Mouse (Mus musculus) olfactory bulb, adult 2 months (tissue): ENCODE data around the gene Ttc30b. TPM values are rescaled to one million over a fixed set of nuclear protein-coding genes. Genes with fewer than 3 reads are reported as not detected.
"Not testable (repeated sequence)": the region's sequence is repeated elsewhere in the genome, so short reads cannot be mapped to it uniquely, and the experiment has no call there.

ENCODE experiments used
- H3K27ac ChIP-seq: fragments of 200-500 bp; 2 replicates; pipeline ENCODE4 v1.5.1; 2012; ENCODE audit warnings: low read depth, low read length; ENCODE audit not compliant: insufficient read depth
- H3K4me1 ChIP-seq: fragments of 200-500 bp; 2 replicates; pipeline ENCODE4 v1.6.1; 2012; ENCODE audit warnings: low read length; ENCODE audit not compliant: control insufficient read depth, insufficient read depth
- H3K4me3 ChIP-seq: fragments of 200-500 bp; 2 replicates; pipeline ENCODE4 v1.5.1; 2012; ENCODE audit warnings: mild to moderate bottlenecking, low read depth, low read length, moderate library complexity; ENCODE audit not compliant: insufficient read depth
- CTCF ChIP-seq: fragments of 200-500 bp; IDR thresholded peaks from 2 replicates; pipeline ENCODE4 v1.5.1; 2012; ENCODE audit warnings: low read depth, mild to moderate bottlenecking, low read length, moderate library complexity; ENCODE audit not compliant: insufficient read depth
- POLR2A ChIP-seq: fragments of 200-500 bp; IDR thresholded peaks from 2 replicates; pipeline ENCODE4 v1.6.1; 2012; ENCODE audit warnings: mild to moderate bottlenecking, low read depth, low read length, moderate library complexity; ENCODE audit not compliant: insufficient read depth
- WGBS: fragments of 180-500 bp; shearing (Covaris S2); methylation state at CpG from one replicate; pipeline ENCODE4 v1.1.7; 2018; 5-methylcytosine and 5-hydroxymethylcytosine counted together
- polyA plus RNA-seq: library from polyadenylated mRNA; stranded (reverse); fragments of >200 nt; gene quantifications from 2 replicates; pipeline ENCODE4 v1.2.4, GENCODE M21; 2012; ENCODE audit warnings: low replicate concordance; ENCODE audit not compliant: missing spikeins, insufficient read depth, insufficient read length

Gene Ttc30b
- not detected in 2 replicates for polyA plus RNA-seq

DNA sequence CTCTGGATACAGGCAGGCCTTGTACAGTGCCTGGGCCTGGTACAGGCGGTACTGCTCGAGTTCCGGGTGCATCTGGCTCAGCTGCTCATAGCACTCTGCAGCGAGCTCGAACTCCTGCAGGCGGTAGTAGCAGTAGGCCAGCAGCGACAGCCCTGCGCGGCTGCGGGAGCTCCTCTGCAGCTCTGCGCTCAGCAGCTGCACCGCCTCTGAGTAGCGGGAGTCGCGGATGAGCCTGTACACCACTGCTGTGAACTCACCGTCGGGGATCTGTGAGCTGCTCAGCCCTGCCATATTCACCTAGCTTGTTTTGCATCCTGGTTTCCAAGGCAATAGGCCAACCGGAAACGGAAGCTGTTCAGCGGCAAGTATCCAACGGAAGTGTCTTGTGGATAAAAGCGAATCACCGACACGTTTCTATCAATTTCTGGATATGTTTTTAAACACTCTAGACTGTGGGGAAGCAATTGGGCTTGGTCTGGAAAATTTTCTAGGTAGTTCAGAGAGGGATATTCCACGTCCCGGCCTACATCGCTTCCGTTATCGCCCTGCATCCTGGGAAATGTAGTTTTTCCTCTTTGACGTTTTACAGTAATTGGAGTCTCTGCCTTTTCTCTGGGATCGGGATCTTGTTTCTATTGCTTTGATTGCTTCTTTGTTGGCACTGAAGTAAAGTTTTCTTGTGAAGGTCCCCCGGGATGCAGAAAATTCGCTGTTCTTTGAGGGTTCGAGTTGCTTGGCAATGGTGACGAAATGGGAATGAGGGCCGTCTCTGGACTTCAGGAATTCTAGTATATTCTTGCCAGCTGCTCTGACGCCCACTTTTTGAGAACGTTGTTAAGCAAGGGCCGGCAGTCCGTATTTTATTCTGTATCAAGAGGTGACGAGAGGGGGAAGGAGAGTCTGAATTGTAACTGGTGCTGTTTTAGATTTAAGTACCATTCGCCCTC is at the start of gene Ttc30b:
TSS of gene Ttc30b (minus strand) at position 469 of the 947 bp plus-strand sequence.
- Histone ChIP-seq H3K4me1 (peaks cover 4% of the 10 kb centered on the region; the same call in 1 of the 2 replicates), H3K27ac (peak within 1 kb of the TSS; percentile 90), H3K4me3 (peak within 1 kb of the TSS; percentile 65)
- TF ChIP-seq CTCF (no peak), POLR2A (no peak)
- WGBS = 2% methylated on average over 42 of the region's 42 CpGs

DNA sequence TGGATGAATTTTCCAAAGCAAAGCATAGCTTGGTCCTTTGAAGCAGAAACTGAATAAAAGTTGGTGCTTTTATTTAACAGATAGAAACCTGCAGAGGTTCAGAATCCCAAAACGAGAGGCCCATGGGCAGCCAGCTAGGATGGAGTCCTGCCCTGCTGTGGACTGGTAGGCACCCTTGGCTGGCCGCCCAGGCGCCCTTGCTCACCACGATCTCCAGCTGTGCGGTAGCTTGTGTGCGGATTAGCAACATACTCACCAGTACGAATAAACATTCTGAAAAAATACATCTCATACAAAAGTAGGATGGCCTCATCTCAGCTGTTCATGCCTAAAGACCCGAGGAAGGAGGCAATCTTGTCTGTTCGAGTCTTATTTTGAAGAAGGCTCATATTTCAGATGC is 49.4 kb upstream of the Ttc30b start:
- H3K27ac ChIP-seq = no peak overlapping the region
- no peak for TF ChIP-seq CTCF
- TF ChIP-seq POLR2A = no peak
- H3K4me1 ChIP-seq = peaks cover 10% of the 10 kb centered on the region
- H3K4me3 ChIP-seq = no peak overlapping the region
- WGBS = 58% methylated on average over 9 of the region's 9 CpGs

DNA sequence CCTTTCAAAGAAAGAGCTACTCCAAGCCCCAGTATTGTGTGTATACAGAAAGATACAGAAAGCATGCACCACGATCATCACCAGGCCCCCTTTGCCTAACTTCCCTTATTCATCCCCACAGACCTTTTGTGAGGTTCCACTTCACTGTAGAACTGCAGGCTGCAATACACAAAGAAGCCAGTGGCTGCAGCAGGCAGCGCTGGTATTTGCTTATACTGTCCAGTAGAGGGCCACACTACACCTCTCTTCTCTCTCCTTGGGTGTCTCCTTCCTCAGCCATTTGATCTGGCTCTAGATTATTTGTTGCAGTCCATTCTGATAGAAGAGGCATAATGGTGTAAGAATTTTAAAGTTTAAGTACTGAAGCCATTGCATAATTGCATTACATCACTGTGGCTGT is 46.7 kb upstream of the Ttc30b start:
- H3K27ac ChIP-seq = no peak overlapping the region
- H3K4me3 ChIP-seq = no peak overlapping the region
- H3K4me1 ChIP-seq = peaks cover 10% of the 10 kb centered on the region; the same call in 1 of the 2 replicates
- no peak for TF ChIP-seq POLR2A
- TF ChIP-seq CTCF = peak; percentile 26; the same call in 1 of the 2 replicates
- 3% methylated on average over 2 of the region's 2 CpGs for WGBS

DNA sequence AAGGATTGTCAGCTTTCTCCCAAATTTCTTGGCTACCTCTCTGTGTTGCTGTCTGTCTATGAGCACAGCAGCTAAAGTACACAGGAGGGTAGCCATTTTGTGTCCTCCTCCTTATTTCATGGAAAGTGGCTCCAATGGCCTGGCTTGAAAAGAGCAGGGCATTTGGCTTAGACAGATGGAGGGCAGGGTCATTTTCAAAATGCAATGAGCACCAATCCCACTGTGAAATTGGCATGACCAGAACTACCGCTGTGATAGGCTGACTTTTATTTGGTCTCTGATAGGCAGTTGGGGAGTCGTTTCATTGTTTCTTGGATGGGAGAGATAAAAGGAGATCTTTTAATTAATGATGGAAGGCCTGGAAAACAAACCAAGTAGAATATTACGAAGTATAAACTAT is 45.5 kb upstream of the Ttc30b start:
- 87% methylated on average over 3 of the region's 3 CpGs for WGBS
- TF ChIP-seq CTCF = no peak
- no peak for TF ChIP-seq POLR2A
- no peak overlapping the region for H3K4me3 ChIP-seq
- H3K27ac ChIP-seq = no peak overlapping the region
- peaks cover 10% of the 10 kb centered on the region; the same call in 1 of the 2 replicates for H3K4me1 ChIP-seq

DNA sequence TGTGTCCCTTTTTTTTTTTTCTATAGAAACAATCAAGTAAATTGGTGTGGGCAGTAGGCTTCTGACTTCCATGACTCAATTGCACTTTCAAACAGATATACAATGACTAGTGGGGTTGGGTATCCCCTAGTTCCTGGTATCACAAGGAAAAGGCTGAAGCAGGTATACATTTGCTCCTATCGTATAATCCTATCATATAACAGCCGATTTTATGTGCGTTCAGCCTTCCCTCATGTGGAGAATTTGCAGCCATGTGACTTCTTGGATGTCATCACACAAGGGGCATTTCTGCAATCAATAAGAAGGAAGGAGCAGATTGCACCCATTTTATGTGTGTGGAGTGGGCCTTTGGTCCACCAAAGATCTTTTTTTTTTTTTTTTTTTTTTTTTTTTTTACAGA is 44.7 kb upstream of the Ttc30b start:
- no peak overlapping the region for H3K4me3 ChIP-seq
- no peak overlapping the region for H3K27ac ChIP-seq
- peaks cover 10% of the 10 kb centered on the region; the same call in 1 of the 2 replicates for H3K4me1 ChIP-seq
- TF ChIP-seq CTCF = no peak
- no peak for TF ChIP-seq POLR2A
- 98% methylated on average over 3 of the region's 3 CpGs for whole genome bisulfite sequencing

DNA sequence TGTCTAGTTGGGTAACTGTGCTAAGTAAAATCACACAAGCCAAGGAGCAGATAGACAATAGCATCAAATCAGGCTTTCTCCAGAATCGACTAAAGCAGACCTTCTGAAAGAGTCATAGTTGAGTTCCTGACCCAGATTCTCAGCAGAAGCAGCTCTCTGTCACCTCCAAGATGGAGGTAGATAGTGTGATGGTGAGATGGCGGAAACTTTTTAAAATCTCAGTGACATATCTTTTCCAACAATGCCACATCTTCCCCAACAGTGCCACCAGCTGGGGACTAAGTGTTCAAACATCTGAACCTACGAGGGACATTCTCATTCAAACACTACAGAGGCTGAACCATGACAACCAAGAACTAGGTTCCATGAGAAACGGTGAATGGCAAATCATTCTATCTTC is 44.2 kb upstream of the Ttc30b start:
- 95% methylated on average over 4 of the region's 4 CpGs for WGBS
- H3K4me1 ChIP-seq = peaks cover 8% of the 10 kb centered on the region; the same call in 1 of the 2 replicates
- H3K4me3 ChIP-seq = no peak overlapping the region
- no peak overlapping the region for H3K27ac ChIP-seq
- TF ChIP-seq POLR2A (no peak), CTCF (no peak)

DNA sequence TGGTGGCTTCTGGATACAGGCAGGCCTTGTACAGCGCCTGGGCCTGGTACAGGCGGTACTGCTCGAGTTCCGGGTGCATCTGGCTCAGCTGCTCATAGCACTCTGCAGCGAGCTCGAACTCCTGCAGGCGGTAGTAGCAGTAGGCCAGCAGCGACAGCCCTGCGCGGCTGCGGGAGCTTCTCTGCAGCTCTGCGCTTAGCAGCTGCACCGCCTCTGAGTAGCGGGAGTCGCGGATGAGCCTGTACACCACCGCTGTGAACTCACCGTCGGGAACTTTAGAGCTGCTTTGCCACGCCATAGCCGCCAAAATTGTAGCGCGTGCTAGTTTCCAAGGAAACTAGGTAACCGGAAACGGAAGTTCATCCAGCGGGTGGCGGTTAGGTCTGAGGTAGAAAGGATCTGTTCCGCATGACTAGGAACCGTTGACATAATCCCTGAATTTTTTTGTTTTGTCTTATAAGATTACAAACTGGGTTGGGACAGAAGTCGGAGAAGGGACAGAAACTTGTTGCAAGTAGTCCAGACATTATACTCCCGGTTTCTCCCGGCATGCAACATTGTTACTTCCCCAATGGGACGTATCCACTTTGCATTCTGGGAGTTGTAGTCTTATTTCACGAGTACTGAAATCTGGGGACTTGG is 43.2 kb upstream of the Ttc30b start, which contains the start of gene Ttc30a1:
TSS of gene Ttc30a1 (minus strand) at position 528 of the 642 bp plus-strand sequence.
- H3K4me3 ChIP-seq = peak within 1 kb of the TSS; percentile 52
- under 1% methylated on average over 34 of the region's 34 CpGs for WGBS
- not testable (repeated sequence) for H3K4me1 ChIP-seq, H3K27ac ChIP-seq

DNA sequence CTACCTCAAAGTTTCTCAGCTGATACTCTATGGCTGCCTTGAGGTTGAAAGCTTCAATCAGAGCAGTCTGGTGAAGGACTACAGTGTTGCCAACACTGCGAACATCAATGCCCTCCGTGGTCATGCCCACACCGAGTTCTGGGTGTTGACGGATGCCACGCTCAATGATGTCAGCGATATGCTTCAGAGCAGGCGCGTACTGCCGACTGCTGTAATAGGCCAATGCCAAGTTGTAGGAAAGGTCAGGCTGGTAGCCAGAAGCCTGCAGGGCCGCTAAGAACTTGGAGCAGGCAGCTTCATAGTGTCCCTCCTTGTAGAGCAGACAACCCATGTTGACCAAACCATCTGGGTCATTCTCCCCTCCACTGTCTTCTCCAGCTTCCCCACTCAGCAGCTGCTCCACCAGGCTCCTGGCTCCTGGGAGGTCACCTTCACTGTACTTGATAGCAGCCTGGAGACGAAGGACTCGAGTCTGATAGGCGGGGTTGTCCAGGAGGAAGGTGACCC is 42.6 kb upstream of the Ttc30b start:
- H3K27ac ChIP-seq, H3K4me1 ChIP-seq: not testable (repeated sequence)
- 98% methylated on average over 13 of the region's 13 CpGs for WGBS
- H3K4me3 ChIP-seq = peak overlapping the region; percentile 52

DNA sequence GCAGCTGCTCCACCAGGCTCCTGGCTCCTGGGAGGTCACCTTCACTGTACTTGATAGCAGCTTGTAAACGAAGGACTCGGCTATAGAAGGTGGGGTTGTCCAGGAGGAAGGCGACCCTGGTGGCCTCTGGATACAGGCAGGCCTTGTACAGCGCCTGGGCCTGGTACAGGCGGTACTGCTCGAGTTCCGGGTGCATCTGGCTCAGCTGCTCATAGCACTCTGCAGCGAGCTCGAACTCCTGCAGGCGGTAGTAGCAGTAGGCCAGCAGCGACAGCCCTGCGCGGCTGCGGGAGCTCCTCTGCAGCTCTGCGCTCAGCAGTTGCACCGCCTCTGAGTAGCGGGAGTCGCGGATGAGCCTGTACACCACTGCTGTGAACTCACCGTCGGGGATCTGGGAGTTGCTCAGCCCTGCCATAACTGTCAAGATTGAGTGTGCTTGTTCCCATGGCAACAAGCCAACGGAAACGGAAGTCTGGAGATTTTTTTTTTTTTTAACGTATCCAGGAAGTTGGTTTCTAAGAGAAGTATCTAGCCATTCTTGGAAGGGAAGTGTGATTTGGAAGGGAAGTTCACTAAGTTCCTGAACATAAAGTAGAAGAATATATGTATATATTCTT is 39.5 kb upstream of the Ttc30b start, which contains the start of gene Ttc30a2:
TSS of gene Ttc30a2 (minus strand) at position 419 of the 617 bp plus-strand sequence.
- H3K4me1 ChIP-seq, H3K27ac ChIP-seq, H3K4me3 ChIP-seq: not testable (repeated sequence)
- 30% methylated on average over 22 of the region's 24 CpGs for WGBS

DNA sequence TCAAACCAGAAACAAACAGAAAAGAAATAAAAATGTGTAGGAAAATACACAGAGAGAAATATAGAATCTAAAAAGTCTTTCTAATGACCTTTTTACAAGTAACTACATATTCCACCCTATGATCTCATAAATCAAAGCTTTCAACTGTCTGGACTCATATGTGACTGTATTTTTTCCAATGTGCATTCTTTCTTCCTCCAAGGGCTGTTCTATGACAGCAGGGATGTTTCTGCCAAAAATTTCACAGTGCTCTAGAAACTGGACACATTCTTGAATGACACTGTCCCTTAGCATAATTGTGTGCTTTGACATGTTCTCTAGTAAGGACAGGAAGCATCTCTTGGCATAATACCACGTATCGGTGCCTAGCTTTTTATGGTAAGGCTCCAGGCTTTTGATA is 37.7 kb upstream of the Ttc30b start:
- 83% methylated on average over 2 of the region's 2 CpGs for WGBS
- H3K27ac ChIP-seq, H3K4me1 ChIP-seq, H3K4me3 ChIP-seq: not testable (repeated sequence)
